Mouse (Mus musculus) embryonic facial prominence, embryonic 11.5 days (tissue): ENCODE results near the gene Cd81. TPM values are rescaled to one million over a fixed set of nuclear protein-coding genes. Genes with fewer than 3 reads are reported as not detected.

ENCODE experiments used
- ATAC-seq: fragments of 200-750 bp; cut with Nextera tagmentation; replicated peaks from 2 replicates; pipeline ENCODE4 v1.8.0; 2017; ENCODE audit warnings: low read depth; ENCODE audit not compliant: insufficient number of reproducible peaks, low FRiP score, low TSS enrichment
- DNase-seq: peaks from one replicate; pipeline ENCODE4 v3.0.0-alpha.2; 2015; ENCODE audit warnings: low spot score
- H3K27ac ChIP-seq: fragments of 300-500 bp; sonication (generic); replicated peaks from 2 replicates; pipeline ENCODE4 v1.5.1; 2014; ENCODE audit warnings: mild to moderate bottlenecking, low read depth, low read length, control low read depth
- H3K27me3 ChIP-seq: fragments of 300-500 bp; sonication (generic); 2 replicates; pipeline ENCODE4 v1.6.1; 2014; ENCODE audit warnings: mild to moderate bottlenecking, low read length, moderate library complexity, mixed read lengths; ENCODE audit not compliant: control insufficient read depth, insufficient read depth
- H3K36me3 ChIP-seq: fragments of 300-500 bp; sonication (generic); replicated peaks from 2 replicates; pipeline ENCODE4 v1.6.1; 2014; ENCODE audit warnings: low read depth, mild to moderate bottlenecking, low read length, moderate library complexity, mixed read lengths; ENCODE audit not compliant: control insufficient read depth, insufficient read depth
- H3K4me1 ChIP-seq: fragments of 300-500 bp; sonication (generic); 2 replicates; pipeline ENCODE4 v1.6.1; 2014; ENCODE audit warnings: low read length, mixed read lengths; ENCODE audit not compliant: control insufficient read depth, insufficient read depth
- H3K4me2 ChIP-seq: fragments of 300-500 bp; sonication (generic); 2 replicates; pipeline ENCODE4 v1.6.1; 2014; ENCODE audit warnings: low read depth, mild to moderate bottlenecking, control low read depth, low read length, moderate library complexity
- H3K4me3 ChIP-seq: fragments of 300-500 bp; sonication (generic); 2 replicates; pipeline ENCODE4 v1.5.1; 2014; ENCODE audit warnings: low read depth, low read length, control low read depth
- H3K9ac ChIP-seq: fragments of 300-500 bp; sonication (generic); replicated peaks from 2 replicates; pipeline ENCODE4 v1.6.1; 2014; ENCODE audit warnings: mild to moderate bottlenecking, control low read depth, low read length
- H3K9me3 ChIP-seq: fragments of 300-500 bp; sonication (generic); replicated peaks from 2 replicates; pipeline ENCODE4 v1.6.1; 2016; ENCODE audit warnings: mild to moderate bottlenecking, low read length, inconsistent platforms, mixed read lengths; ENCODE audit not compliant: control insufficient read depth
- WGBS: fragments of 180-500 bp; shearing (Covaris S2); extraction: QIAGEN DNeasy Blood & Tissue Kit; methylation state at CpG from one replicate; pipeline ENCODE4 v1.1.7; 2014; 5-methylcytosine and 5-hydroxymethylcytosine counted together
- polyA plus RNA-seq: library from polyadenylated mRNA; unstranded; fragments of >200 nt; fragmentation: Nextera tagmentation; extraction: Ambion mirVana; gene quantifications from 2 replicates; pipeline ENCODE4 v1.2.1, GENCODE M21; 2014

The Cd81 gene
- polyA plus RNA-seq, 1 experiment from 2014 or later = 286 TPM

- Histone ChIP-seq H3K4me2 (no peak overlapping the region), H3K9me3 (no peaks in the 10 kb centered on the region), H3K27ac (no peak overlapping the region), H3K27me3 (no peaks in the 10 kb centered on the region), H3K4me3 (no peak overlapping the region), H3K9ac (no peak overlapping the region), H3K4me1 (peaks cover 3% of the 10 kb centered on the region; the same call in 1 of the 2 replicates), H3K36me3 (no peaks in the 10 kb centered on the region)
- WGBS = 94% methylated on average over 3 of the region's 3 CpGs
- DNase-seq = no peak
- ATAC-seq = no peak
Measured at GRCm38 (mm10) chr7:143049841-143050816, 2.4 kb upstream of the Cd81 start.

- Histone ChIP-seq H3K27ac (no peak overlapping the region), H3K4me1 (peaks cover 3% of the 10 kb centered on the region; the same call in 1 of the 2 replicates), H3K36me3 (no peaks in the 10 kb centered on the region), H3K27me3 (no peaks in the 10 kb centered on the region), H3K9ac (no peak overlapping the region), H3K4me3 (no peak overlapping the region), H3K4me2 (no peak overlapping the region), H3K9me3 (no peaks in the 10 kb centered on the region)
- WGBS = 55% methylated on average over 2 of the region's 2 CpGs
- no peak for ATAC-seq
- no peak for DNase-seq
Measured at GRCm38 (mm10) chr7:143051316-143051715, 1.2 kb upstream of the Cd81 start.

DNA sequence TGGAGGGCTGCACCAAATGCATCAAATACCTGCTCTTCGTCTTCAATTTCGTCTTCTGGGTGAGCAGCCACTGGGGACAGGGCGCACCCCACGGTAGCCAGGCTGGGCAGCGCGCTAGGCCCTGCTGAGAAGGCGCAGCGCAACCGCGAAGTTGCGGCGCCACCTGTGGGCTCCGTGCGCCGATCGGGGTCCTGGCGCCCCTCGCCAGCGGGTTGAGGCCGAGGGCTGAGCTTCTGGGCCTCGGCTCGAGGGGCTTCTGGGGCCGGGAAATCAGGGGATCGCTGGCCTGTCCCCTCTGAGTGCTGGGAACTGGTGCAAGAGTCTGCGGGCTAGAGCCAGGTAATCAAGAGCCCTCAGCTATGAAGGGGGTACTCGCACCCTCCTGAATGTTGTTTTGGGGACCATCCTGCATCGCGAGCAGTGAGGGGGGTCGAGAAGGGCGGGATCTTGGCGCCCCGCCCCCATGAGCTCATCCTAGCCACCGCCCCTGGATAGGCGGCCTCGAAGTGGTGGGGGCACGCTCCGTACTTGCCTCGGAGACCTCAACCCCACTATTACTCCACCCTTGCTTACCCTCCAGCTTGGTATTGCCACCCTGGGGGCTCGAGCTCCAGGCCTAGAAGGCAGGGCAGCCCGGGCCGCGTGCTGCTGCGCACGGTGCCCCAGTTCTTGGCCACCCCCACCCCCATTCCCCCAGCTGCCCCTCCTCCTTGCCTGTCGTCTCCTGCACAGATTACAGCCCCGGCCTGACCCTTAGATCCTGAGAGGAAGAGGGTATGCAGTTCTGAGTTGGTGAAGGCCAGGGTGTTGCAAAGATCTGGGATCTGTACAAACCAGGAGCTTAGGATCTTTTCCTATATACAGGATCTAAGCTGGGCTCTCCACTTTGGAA, 715 bp downstream of the Cd81 start:
- H3K36me3 ChIP-seq = no peaks in the 10 kb centered on the region
- peak overlapping the region; percentile 70 for H3K27ac ChIP-seq
- peaks cover 3% of the 10 kb centered on the region for H3K4me1 ChIP-seq
- peak overlapping the region; percentile 86 for H3K4me2 ChIP-seq
- peak overlapping the region; percentile 92 for H3K9ac ChIP-seq
- DNase-seq = peak; percentile 76
- H3K4me3 ChIP-seq = peak overlapping the region; percentile 91
- no peaks in the 10 kb centered on the region for H3K9me3 ChIP-seq
- H3K27me3 ChIP-seq = no peaks in the 10 kb centered on the region
- ATAC-seq = peak; percentile 61
- WGBS = under 1% methylated on average over 46 of the region's 46 CpGs

DNA sequence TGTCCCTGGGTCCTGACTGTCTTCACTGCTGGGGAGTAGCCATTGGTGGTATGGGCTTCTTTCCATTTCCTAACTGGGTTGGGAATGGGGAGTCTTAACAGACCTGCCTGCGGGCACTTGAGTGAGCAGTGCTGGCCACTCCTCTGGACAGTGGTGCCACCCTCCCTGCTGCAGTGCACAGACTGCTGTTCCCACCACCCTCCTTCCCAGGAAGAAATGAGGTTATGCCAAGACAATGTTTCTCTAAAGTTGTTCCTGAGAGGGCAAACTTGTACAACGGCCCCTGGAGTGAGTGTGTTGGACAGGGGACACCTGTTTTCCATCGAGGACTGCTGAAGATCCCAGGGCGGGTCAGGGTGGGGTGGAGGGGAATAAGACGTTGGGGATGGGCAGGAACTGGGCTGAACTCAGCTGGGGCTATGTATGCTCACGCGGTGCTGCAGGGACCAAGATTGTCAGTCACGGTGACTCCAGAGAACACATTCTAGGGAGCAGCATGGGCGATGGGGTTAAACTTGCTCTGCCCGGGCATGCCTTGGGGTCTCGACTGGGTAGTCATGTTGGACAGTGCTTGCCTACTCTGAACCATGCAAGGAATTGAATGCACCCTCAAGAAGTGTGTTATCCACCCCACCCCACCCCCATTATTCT, 1.5 kb downstream of the Cd81 start:
- Histone ChIP-seq H3K27ac (no peak overlapping the region), H3K4me1 (peaks cover 3% of the 10 kb centered on the region)
- WGBS = 51% methylated on average over 11 of the region's 11 CpGs

DNA sequence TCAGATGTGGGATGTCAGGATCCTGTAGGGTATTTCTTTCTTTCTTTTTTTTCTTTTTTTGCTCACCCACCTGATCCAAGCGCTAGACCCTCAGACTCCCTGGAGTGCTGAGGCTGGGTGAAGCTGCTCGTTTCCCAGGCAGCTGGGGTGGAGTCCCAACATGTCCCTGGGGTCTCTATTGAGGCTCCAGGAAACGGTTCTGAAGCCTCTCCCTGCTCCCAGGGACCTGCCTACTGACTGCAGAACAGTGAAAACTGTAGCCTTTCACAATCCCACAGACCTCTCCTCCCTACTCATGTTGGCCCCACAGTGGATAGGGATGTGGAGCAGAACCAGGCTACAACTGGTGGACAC, 2.0 kb downstream of the Cd81 start:
- no peak for ATAC-seq
- Histone ChIP-seq H3K4me3 (no peak overlapping the region), H3K9me3 (no peaks in the 10 kb centered on the region), H3K4me2 (peak overlapping the region; percentile 86), H3K9ac (peak overlapping the region; percentile 1; the same call in 1 of the 2 replicates), H3K36me3 (no peaks in the 10 kb centered on the region), H3K27ac (no peak overlapping the region), H3K27me3 (no peaks in the 10 kb centered on the region), H3K4me1 (peaks cover 3% of the 10 kb centered on the region)
- DNase-seq = no peak
- WGBS = 56% methylated on average over 3 of the region's 3 CpGs

More for the DNA sequence above, 1.5 kb downstream of the Cd81 start:
- Histone ChIP-seq H3K4me3 (peak overlapping the region; percentile 91), H3K4me2 (peak overlapping the region; percentile 86), H3K27me3 (no peaks in the 10 kb centered on the region), H3K9me3 (no peaks in the 10 kb centered on the region), H3K36me3 (no peaks in the 10 kb centered on the region), H3K9ac (peak overlapping the region; percentile 92)
- no peak; the same call in 1 of the 2 replicates for ATAC-seq
- no peak for DNase-seq

GRCm38 (mm10) chr7:143055001-143055400, 2.5 kb downstream of the Cd81 start:
- H3K9ac ChIP-seq = no peak overlapping the region
- H3K4me3 ChIP-seq = no peak overlapping the region
- H3K27me3 ChIP-seq = no peaks in the 10 kb centered on the region
- H3K36me3 ChIP-seq = no peaks in the 10 kb centered on the region
- H3K4me2 ChIP-seq = peak overlapping the region; percentile 86
- DNase-seq (no peak), ATAC-seq (no peak)
- H3K9me3 ChIP-seq = no peaks in the 10 kb centered on the region
- H3K4me1 ChIP-seq = peaks cover 3% of the 10 kb centered on the region
- H3K27ac ChIP-seq = no peak overlapping the region
- 82% methylated on average over 3 of the region's 3 CpGs for WGBS

DNA sequence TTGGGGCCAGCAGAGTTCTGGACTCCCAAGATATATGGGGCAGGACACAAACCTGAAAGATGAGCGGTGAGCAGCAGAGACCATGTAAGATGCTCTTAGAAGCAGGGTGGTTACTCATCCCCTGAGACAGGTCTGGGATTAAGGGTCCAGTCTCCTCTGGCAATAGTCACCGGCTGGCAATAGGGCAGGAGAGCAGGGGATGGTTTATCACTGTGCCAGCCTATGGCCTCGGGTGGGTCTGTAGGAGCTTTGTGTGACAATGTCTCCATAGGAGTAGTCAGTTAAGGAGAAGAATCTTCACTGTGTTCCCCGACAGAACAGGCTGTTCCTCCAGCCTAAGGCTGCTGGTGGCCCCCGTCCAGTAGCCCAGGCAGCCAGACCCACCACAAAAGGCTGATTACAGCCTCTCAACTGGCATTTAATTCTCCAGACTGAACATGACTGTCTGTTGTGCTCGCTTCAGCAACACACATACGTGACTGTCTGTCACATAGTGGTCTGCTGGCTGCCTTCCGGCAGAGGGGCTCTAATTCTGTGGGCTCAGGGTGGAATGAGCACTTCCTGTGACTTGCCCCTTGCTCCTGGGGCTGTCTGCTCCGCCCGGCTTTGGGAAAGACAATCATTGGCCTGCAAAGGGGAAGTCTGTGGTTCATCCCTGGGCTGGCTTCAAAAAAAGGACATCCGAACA, 3.1 kb downstream of the Cd81 start:
- 78% methylated on average over 11 of the region's 11 CpGs for WGBS
- Histone ChIP-seq H3K4me3 (no peak overlapping the region), H3K4me1 (peaks cover 3% of the 10 kb centered on the region), H3K27me3 (no peaks in the 10 kb centered on the region), H3K36me3 (no peaks in the 10 kb centered on the region), H3K9me3 (no peaks in the 10 kb centered on the region), H3K9ac (no peak overlapping the region), H3K4me2 (no peak overlapping the region), H3K27ac (no peak overlapping the region)
- ATAC-seq = no peak
- DNase-seq = no peak
